Mouse (Mus musculus) hindbrain, embryonic 11.5 days (tissue): ENCODE measurements around the gene Tanc1. TPM values are rescaled to one million over a fixed set of nuclear protein-coding genes. Genes with fewer than 3 reads are reported as not detected.

ENCODE experiments used
- ATAC-seq: fragments of 200-750 bp; cut with Nextera tagmentation; 2 replicates; pipeline ENCODE4 v1.8.0; 2017; ENCODE audit warnings: mild to moderate bottlenecking, moderate TSS enrichment, moderate library complexity; ENCODE audit not compliant: low FRiP score
- DNase-seq: peaks from one replicate; pipeline ENCODE4 v3.0.0-alpha.2; 2015; ENCODE audit warnings: low spot score
- H3K27ac ChIP-seq: fragments of 300-500 bp; sonication (generic); 2 replicates; pipeline ENCODE4 v1.5.1; 2014; ENCODE audit warnings: mild to moderate bottlenecking, low read depth, low read length
- H3K27me3 ChIP-seq: fragments of 300-500 bp; sonication (generic); 2 replicates; pipeline ENCODE4 v1.6.1; 2014; ENCODE audit warnings: mild to moderate bottlenecking, low read length, moderate library complexity, mixed read lengths; ENCODE audit not compliant: control insufficient read depth, insufficient read depth
- H3K36me3 ChIP-seq: fragments of 300-500 bp; sonication (generic); 2 replicates; pipeline ENCODE4 v1.6.1; 2014; ENCODE audit warnings: mild to moderate bottlenecking, low read length, moderate library complexity, mixed read lengths; ENCODE audit not compliant: control insufficient read depth, insufficient read depth
- H3K4me1 ChIP-seq: fragments of 300-500 bp; sonication (generic); replicated peaks from 2 replicates; pipeline ENCODE4 v1.6.1; 2014; ENCODE audit warnings: low read length, mixed read lengths; ENCODE audit not compliant: control insufficient read depth, insufficient read depth
- H3K4me2 ChIP-seq: fragments of 300-500 bp; sonication (generic); replicated peaks from 2 replicates; pipeline ENCODE4 v1.6.1; 2014; ENCODE audit warnings: mild to moderate bottlenecking, low read depth, low read length
- H3K4me3 ChIP-seq: fragments of 300-500 bp; sonication (generic); 2 replicates; pipeline ENCODE4 v1.5.1; 2014; ENCODE audit warnings: low read depth, low read length
- H3K9ac ChIP-seq: fragments of 300-500 bp; sonication (generic); 2 replicates; pipeline ENCODE4 v1.6.1; 2014; ENCODE audit warnings: low read depth, low read length
- H3K9me3 ChIP-seq: fragments of 300-500 bp; sonication (generic); 2 replicates; pipeline ENCODE4 v1.6.1; 2016; ENCODE audit warnings: low read length; ENCODE audit not compliant: control insufficient read depth
- WGBS: fragments of 180-500 bp; shearing (Covaris S2); extraction: QIAGEN DNeasy Blood & Tissue Kit; methylation state at CpG from one replicate; pipeline ENCODE4 v1.1.7; 2014; 5-methylcytosine and 5-hydroxymethylcytosine counted together
- polyA plus RNA-seq: library from polyadenylated mRNA; unstranded; fragments of >200 nt; fragmentation: Nextera tagmentation; extraction: Ambion mirVana; gene quantifications from 2 replicates; pipeline ENCODE4 v1.2.1, GENCODE M21; 2014

The Tanc1 gene
- polyA plus RNA-seq, 1 experiment from 2014 or later: 11.2 TPM

GRCm38 (mm10) chr2:59710771-59711170, 98.9 kb downstream of the Tanc1 start:
- WGBS: 90% methylated on average over 6 of the region's 6 CpGs
- H3K36me3 ChIP-seq: no peaks in the 10 kb centered on the region
- H3K9ac ChIP-seq: no peak overlapping the region
- no peaks in the 10 kb centered on the region for H3K27me3 ChIP-seq
- no peaks in the 10 kb centered on the region for H3K4me1 ChIP-seq
- H3K4me2 ChIP-seq: no peak overlapping the region
- no peaks in the 10 kb centered on the region for H3K9me3 ChIP-seq
- ATAC-seq (no peak), DNase-seq (no peak)
- no peak overlapping the region for H3K4me3 ChIP-seq
- no peak overlapping the region for H3K27ac ChIP-seq

GRCm38 (mm10) chr2:59711992-59712391, 100.2 kb downstream of the Tanc1 start:
- H3K4me2 ChIP-seq: no peak overlapping the region
- WGBS: 85% methylated on average over 8 of the region's 8 CpGs
- 0 out of 2 replicates have a peak overlapping the region, but pooled peaks have one; percentile 25 for H3K27ac ChIP-seq
- no peaks in the 10 kb centered on the region for H3K4me1 ChIP-seq
- no peak for ATAC-seq
- no peak overlapping the region for H3K9ac ChIP-seq
- no peaks in the 10 kb centered on the region for H3K27me3 ChIP-seq
- H3K36me3 ChIP-seq: no peaks in the 10 kb centered on the region
- H3K9me3 ChIP-seq: no peaks in the 10 kb centered on the region
- H3K4me3 ChIP-seq: no peak overlapping the region
- DNase-seq: no peak

- H3K27ac ChIP-seq: no peak overlapping the region
- H3K36me3 ChIP-seq: no peaks in the 10 kb centered on the region
- H3K4me1 ChIP-seq: no peaks in the 10 kb centered on the region
- no peak overlapping the region for H3K4me3 ChIP-seq
- no peaks in the 10 kb centered on the region for H3K27me3 ChIP-seq
- no peak overlapping the region for H3K4me2 ChIP-seq
- no peak for DNase-seq
- ATAC-seq: no peak
- WGBS: 92% methylated on average over 9 of the region's 9 CpGs
- H3K9me3 ChIP-seq: no peaks in the 10 kb centered on the region
- no peak overlapping the region for H3K9ac ChIP-seq
Observed at GRCm38 (mm10) chr2:59712484-59712883, 100.6 kb downstream of the Tanc1 start.

GRCm38 (mm10) chr2:59713626-59714556, 102.0 kb downstream of the Tanc1 start:
- Histone ChIP-seq H3K27ac (no peak overlapping the region), H3K9ac (no peak overlapping the region), H3K9me3 (no peaks in the 10 kb centered on the region), H3K4me1 (0 out of 2 replicates have a peak, but pooled peaks cover 3% of the 10 kb centered on the region), H3K4me2 (no peak overlapping the region), H3K27me3 (no peaks in the 10 kb centered on the region), H3K36me3 (no peaks in the 10 kb centered on the region), H3K4me3 (no peak overlapping the region)
- DNase-seq (no peak), ATAC-seq (no peak)
- 86% methylated on average over 9 of the region's 9 CpGs for WGBS

- no peaks in the 10 kb centered on the region for H3K9me3 ChIP-seq
- peaks cover 6% of the 10 kb centered on the region; the same call in 1 of the 2 replicates for H3K4me1 ChIP-seq
- H3K4me2 ChIP-seq: no peak overlapping the region
- ATAC-seq (no peak), DNase-seq (no peak)
- WGBS: 93% methylated on average over 2 of the region's 2 CpGs
- no peak overlapping the region for H3K4me3 ChIP-seq
- H3K9ac ChIP-seq: no peak overlapping the region
- H3K36me3 ChIP-seq: no peaks in the 10 kb centered on the region
- H3K27ac ChIP-seq: no peak overlapping the region
- no peaks in the 10 kb centered on the region for H3K27me3 ChIP-seq
Observed at GRCm38 (mm10) chr2:59714992-59715391, 103.2 kb downstream of the Tanc1 start.

- Histone ChIP-seq H3K36me3 (no peaks in the 10 kb centered on the region), H3K9me3 (no peaks in the 10 kb centered on the region), H3K9ac (no peak overlapping the region), H3K27ac (no peak overlapping the region), H3K27me3 (no peaks in the 10 kb centered on the region), H3K4me1 (peaks cover 8% of the 10 kb centered on the region; the same call in 1 of the 2 replicates), H3K4me3 (no peak overlapping the region), H3K4me2 (no peak overlapping the region)
- ATAC-seq (no peak), DNase-seq (no peak)
- 68% methylated on average over 3 of the region's 3 CpGs for WGBS
Observed at GRCm38 (mm10) chr2:59716461-59716860, 104.6 kb downstream of the Tanc1 start.

GRCm38 (mm10) chr2:59717746-59718294, 106.0 kb downstream of the Tanc1 start:
- Histone ChIP-seq H3K27me3 (no peaks in the 10 kb centered on the region), H3K27ac (no peak overlapping the region), H3K9me3 (no peaks in the 10 kb centered on the region), H3K4me3 (no peak overlapping the region), H3K4me2 (no peak overlapping the region), H3K36me3 (no peaks in the 10 kb centered on the region), H3K9ac (no peak overlapping the region), H3K4me1 (peaks cover 8% of the 10 kb centered on the region; the same call in 1 of the 2 replicates)
- no peak for ATAC-seq
- DNase-seq: no peak
- 79% methylated on average over 3 of the region's 3 CpGs for WGBS

GRCm38 (mm10) chr2:59718601-59719416, 107.0 kb downstream of the Tanc1 start:
- peak overlapping the region; percentile 30; the same call in 1 of the 2 replicates for H3K27ac ChIP-seq
- ATAC-seq: peak; percentile 45; the same call in 1 of the 2 replicates
- WGBS: 62% methylated on average over 24 of the region's 24 CpGs

More at GRCm38 (mm10) chr2:59718601-59719416, 107.0 kb downstream of the Tanc1 start:
- Histone ChIP-seq H3K4me1 (peaks cover 8% of the 10 kb centered on the region; the same call in 1 of the 2 replicates), H3K9me3 (no peaks in the 10 kb centered on the region), H3K9ac (no peak overlapping the region), H3K27me3 (no peaks in the 10 kb centered on the region), H3K36me3 (no peaks in the 10 kb centered on the region), H3K4me3 (no peak overlapping the region), H3K4me2 (no peak overlapping the region)
- DNase-seq: peak; percentile 23
